Mouse (Mus musculus): Measurements from ENCODE around the gene Anp32e. TPM values are rescaled to one million over a fixed set of nuclear protein-coding genes. Genes with fewer than 3 reads are reported as not detected.

Gene Anp32e
- polyA plus RNA-seq, 1 experiment: 89.1 TPM

DNA sequence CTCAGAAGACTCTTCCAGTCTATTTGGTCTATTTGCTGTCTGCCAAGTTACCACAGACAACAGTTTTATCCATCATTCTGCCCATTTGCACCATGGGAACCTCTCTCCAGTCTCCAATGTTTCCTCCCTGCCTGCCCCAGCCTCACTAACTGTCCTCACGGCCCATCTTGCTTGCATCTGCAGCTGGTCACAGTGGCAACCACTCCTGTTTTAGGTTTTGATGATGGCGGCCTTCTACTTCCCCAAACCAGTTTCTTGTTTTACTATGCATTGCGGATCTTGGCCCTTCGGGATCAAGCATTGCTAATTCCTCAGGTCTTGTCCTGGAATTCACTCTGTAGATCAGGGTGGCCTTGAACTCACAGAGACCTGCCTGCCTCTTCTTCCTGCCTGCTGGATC is 53.1 kb downstream of the Anp32e start:
- peaks cover 20% of the 10 kb centered on the region for H3K4me1 ChIP-seq (replicated peaks; ENCODE audit: control insufficient read depth, insufficient read depth, low read length)
- no peak overlapping the region for H3K4me3 ChIP-seq (ENCODE audit: control insufficient read depth, insufficient read depth, low read length)
- no peak for DNase-seq
- WGBS: 80% methylated on average over 4 of the region's 4 CpGs
- no peak overlapping the region for H3K27ac ChIP-seq (ENCODE audit: control insufficient read depth, insufficient read depth, low read length)
- no peaks in the 10 kb centered on the region for H3K27me3 ChIP-seq (ENCODE audit: control insufficient read depth, insufficient read depth, low read length)
- TF ChIP-seq POLR2A (IDR thresholded peaks at IDR 0.05; ENCODE audit: control insufficient read depth, extremely low read depth, insufficient read depth, low read length, poor library complexity) (no peak), CTCF (IDR thresholded peaks at IDR 0.05; ENCODE audit: borderline replicate concordance, control insufficient read depth, extremely low read depth, insufficient read depth, low read length, poor library complexity) (no peak)
- H3K36me3 ChIP-seq (ENCODE audit: control insufficient read depth, insufficient read depth, low read length): no peaks in the 10 kb centered on the region

DNA sequence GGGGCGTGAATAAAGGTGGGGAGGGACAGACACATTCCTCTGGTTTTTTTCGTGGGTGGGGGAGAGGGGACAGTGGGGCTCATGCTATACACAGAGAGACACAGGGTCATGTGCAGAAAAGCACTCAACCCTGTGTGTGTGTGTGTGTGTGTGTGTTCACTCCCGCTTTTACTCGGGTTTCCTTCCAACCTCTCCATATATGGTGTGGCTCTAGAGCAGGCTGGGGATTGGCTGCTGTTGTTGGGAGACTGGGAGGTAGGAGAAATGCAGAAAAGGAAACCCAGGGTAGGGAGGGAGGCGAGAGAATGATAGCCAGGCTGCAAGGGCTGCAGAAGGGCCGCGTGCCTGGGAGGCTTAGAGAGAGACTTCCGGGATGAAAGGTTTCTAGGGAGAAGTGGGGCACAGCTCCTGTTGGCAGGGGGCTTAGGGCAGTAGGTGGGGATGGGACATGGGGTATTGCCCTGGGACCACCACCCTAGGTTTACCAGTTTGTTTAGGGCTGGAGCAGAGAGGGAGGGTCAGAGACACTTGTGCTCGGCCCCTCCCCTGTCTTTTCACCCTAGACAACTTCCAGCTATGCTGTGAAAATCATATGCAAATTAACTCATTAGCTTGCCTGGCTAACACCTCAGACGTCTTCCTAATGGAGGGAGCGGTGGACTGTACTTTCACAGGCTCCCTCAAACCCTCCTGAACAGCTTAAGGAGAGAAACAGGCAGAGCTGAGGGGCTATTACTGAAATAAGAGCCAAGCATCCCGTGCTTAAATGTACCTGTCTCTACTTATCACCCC is 56.4 kb downstream of the Anp32e start:
- no peak overlapping the region for H3K4me3 ChIP-seq (ENCODE audit: control insufficient read depth, insufficient read depth, low read length)
- H3K27me3 ChIP-seq (ENCODE audit: control insufficient read depth, insufficient read depth, low read length): no peaks in the 10 kb centered on the region
- peaks cover 26% of the 10 kb centered on the region for H3K4me1 ChIP-seq (replicated peaks; ENCODE audit: control insufficient read depth, insufficient read depth, low read length)
- WGBS: 45% methylated on average over 12 of the region's 12 CpGs
- peak overlapping the region; percentile 31; the same call in 1 of the 2 replicates for H3K27ac ChIP-seq (ENCODE audit: control insufficient read depth, insufficient read depth, low read length)
- no peak for DNase-seq
- peaks cover 5% of the 10 kb centered on the region; the same call in 1 of the 2 replicates for H3K36me3 ChIP-seq (ENCODE audit: control insufficient read depth, insufficient read depth, low read length)
- no peak for TF ChIP-seq POLR2A (IDR thresholded peaks at IDR 0.05; ENCODE audit: control insufficient read depth, extremely low read depth, insufficient read depth, low read length, poor library complexity)
- TF ChIP-seq CTCF (IDR thresholded peaks at IDR 0.05; ENCODE audit: borderline replicate concordance, control insufficient read depth, extremely low read depth, insufficient read depth, low read length, poor library complexity): no peak

DNA sequence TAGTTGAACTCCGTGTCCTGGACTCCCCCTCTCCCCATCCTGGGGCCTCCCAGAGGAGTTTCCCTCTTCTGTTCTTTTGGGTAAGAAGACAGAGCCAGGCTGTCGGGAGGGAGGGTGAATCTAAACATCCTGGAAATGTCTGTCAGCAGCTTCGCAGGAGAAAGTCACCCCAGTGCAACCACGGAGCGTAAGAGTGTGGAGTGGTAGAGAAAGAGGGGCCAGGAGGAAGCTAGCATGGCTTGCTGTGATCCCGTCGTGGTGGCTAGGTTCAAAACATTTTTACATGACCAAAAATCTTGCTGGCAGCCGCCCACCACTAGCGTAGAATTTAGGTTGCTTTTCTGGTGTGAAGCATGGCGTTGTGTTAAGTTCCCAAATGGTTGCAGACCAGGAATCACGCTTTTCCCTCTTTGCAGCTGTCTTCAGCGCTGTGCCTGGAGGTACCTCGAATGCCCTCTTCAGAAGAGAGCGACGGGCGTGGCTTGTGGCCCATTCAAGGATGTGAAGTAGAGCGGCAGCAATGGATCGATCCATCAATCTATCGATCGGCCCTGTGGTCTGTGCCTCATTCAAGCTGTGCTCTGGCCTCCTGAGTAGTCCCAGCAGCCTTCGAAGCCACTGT is 57.1 kb downstream of the Anp32e start:
- H3K4me1 ChIP-seq (replicated peaks; ENCODE audit: control insufficient read depth, insufficient read depth, low read length): peaks cover 26% of the 10 kb centered on the region
- peak overlapping the region; percentile 31; the same call in 1 of the 2 replicates for H3K27ac ChIP-seq (ENCODE audit: control insufficient read depth, insufficient read depth, low read length)
- TF ChIP-seq CTCF (IDR thresholded peaks at IDR 0.05; ENCODE audit: borderline replicate concordance, control insufficient read depth, extremely low read depth, insufficient read depth, low read length, poor library complexity) (no peak), POLR2A (IDR thresholded peaks at IDR 0.05; ENCODE audit: control insufficient read depth, extremely low read depth, insufficient read depth, low read length, poor library complexity) (no peak)
- peaks cover 5% of the 10 kb centered on the region; the same call in 1 of the 2 replicates for H3K36me3 ChIP-seq (ENCODE audit: control insufficient read depth, insufficient read depth, low read length)
- 51% methylated on average over 21 of the region's 21 CpGs for WGBS
- no peaks in the 10 kb centered on the region for H3K27me3 ChIP-seq (ENCODE audit: control insufficient read depth, insufficient read depth, low read length)
- H3K4me3 ChIP-seq (ENCODE audit: control insufficient read depth, insufficient read depth, low read length): 0 out of 2 replicates have a peak overlapping the region, but pooled peaks have one; percentile 3
- no peak for DNase-seq

DNA sequence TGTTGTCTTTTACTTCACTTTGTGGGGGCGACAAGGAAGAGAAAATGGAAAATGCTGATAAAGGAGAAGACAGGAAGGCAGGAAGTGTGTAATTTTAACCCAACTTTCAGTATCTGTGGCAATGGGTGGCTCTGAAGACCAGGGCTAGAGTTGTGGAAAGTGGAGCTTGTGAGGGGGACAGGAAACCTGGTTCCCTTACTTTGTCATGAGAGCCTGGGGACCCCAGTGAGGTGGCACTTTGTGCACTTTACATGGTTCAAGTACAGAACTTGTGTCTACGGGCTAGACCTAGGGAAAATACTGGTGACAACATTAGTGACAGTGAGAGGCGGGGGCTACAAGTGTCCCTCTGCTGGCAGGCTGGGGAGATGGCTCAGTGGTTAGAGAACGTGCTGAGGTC is 57.9 kb downstream of the Anp32e start:
- TF ChIP-seq CTCF (IDR thresholded peaks at IDR 0.05; ENCODE audit: borderline replicate concordance, control insufficient read depth, extremely low read depth, insufficient read depth, low read length, poor library complexity): no peak
- no peak for TF ChIP-seq POLR2A (IDR thresholded peaks at IDR 0.05; ENCODE audit: control insufficient read depth, extremely low read depth, insufficient read depth, low read length, poor library complexity)
- Histone ChIP-seq H3K4me3 (ENCODE audit: control insufficient read depth, insufficient read depth, low read length) (no peak overlapping the region), H3K36me3 (ENCODE audit: control insufficient read depth, insufficient read depth, low read length) (peaks cover 5% of the 10 kb centered on the region; the same call in 1 of the 2 replicates), H3K27ac (ENCODE audit: control insufficient read depth, insufficient read depth, low read length) (no peak overlapping the region), H3K27me3 (ENCODE audit: control insufficient read depth, insufficient read depth, low read length) (no peaks in the 10 kb centered on the region), H3K4me1 (replicated peaks; ENCODE audit: control insufficient read depth, insufficient read depth, low read length) (peaks cover 26% of the 10 kb centered on the region)
- 70% methylated on average over 4 of the region's 4 CpGs for WGBS
- no peak for DNase-seq

DNA sequence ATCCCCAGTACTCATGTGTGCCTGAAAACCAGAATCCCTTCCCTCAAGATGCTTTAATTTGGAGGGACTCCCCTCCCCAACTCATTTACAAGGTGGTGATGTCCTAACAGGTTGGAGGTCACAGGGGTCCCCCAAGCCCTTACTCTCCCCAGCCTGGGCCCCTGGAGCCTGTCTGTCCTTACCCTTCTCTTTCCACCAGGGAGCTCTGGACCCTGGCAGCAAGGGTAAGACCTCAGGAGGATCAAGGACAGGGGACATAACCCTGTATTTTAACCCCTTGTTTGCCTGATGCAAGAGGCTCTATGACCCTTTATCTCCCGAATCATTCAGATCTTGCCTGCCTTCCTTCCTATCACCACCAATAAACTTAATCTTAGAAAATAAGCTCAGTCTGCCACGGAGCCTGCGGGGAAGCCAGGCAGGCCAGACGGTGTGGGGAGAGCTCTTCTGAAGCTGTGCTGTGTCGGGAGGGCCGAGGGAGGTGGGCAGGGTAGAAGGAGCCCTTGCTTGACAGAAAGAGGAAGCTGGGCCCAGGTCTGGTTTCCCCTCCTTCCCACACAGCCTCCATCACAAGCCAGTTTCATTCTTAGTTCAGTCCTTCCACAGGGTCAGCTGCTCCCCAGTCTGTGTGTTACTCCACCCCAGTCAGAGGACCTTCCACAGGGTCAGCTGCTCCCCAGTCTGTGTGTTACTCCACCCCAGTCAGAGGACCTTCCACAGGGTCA is 58.5 kb downstream of the Anp32e start:
- peaks cover 26% of the 10 kb centered on the region for H3K4me1 ChIP-seq (replicated peaks; ENCODE audit: control insufficient read depth, insufficient read depth, low read length)
- no peak for DNase-seq
- WGBS: 23% methylated on average over 6 of the region's 6 CpGs

DNA sequence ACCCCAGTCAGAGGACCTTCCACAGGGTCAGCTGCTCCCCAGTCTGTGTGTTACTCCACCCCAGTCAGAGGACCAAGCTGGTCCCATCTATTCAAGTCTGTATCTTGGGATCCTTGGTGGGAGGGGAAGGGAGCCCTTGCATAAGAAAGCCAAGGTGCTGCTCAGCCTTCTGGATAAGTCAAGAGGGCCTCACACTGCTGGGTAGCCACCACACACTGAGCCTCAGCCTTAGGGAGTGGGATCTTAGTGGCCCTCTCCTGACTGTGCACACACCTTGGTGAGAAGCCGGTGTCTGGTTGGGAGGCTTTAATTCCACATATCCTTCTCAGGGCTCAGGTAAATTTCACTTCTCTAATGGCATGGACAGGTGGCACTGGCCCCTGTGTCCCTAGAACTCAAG is 59.1 kb downstream of the Anp32e start:
- Histone ChIP-seq H3K27ac (ENCODE audit: control insufficient read depth, insufficient read depth, low read length) (no peak overlapping the region), H3K4me3 (ENCODE audit: control insufficient read depth, insufficient read depth, low read length) (no peak overlapping the region), H3K36me3 (ENCODE audit: control insufficient read depth, insufficient read depth, low read length) (peaks cover 5% of the 10 kb centered on the region; the same call in 1 of the 2 replicates), H3K4me1 (replicated peaks; ENCODE audit: control insufficient read depth, insufficient read depth, low read length) (peaks cover 26% of the 10 kb centered on the region), H3K27me3 (ENCODE audit: control insufficient read depth, insufficient read depth, low read length) (no peaks in the 10 kb centered on the region)
- TF ChIP-seq CTCF (IDR thresholded peaks at IDR 0.05; ENCODE audit: borderline replicate concordance, control insufficient read depth, extremely low read depth, insufficient read depth, low read length, poor library complexity) (no peak), POLR2A (IDR thresholded peaks at IDR 0.05; ENCODE audit: control insufficient read depth, extremely low read depth, insufficient read depth, low read length, poor library complexity) (no peak)
- WGBS: 88% methylated on average over 1 of the region's 1 CpGs
- DNase-seq: no peak

More for the DNA sequence above, 58.5 kb downstream of the Anp32e start:
- Histone ChIP-seq H3K27me3 (ENCODE audit: control insufficient read depth, insufficient read depth, low read length) (no peaks in the 10 kb centered on the region), H3K36me3 (ENCODE audit: control insufficient read depth, insufficient read depth, low read length) (peaks cover 5% of the 10 kb centered on the region; the same call in 1 of the 2 replicates), H3K27ac (ENCODE audit: control insufficient read depth, insufficient read depth, low read length) (no peak overlapping the region), H3K4me3 (ENCODE audit: control insufficient read depth, insufficient read depth, low read length) (no peak overlapping the region)
- TF ChIP-seq POLR2A (IDR thresholded peaks at IDR 0.05; ENCODE audit: control insufficient read depth, extremely low read depth, insufficient read depth, low read length, poor library complexity) (no peak), CTCF (IDR thresholded peaks at IDR 0.05; ENCODE audit: borderline replicate concordance, control insufficient read depth, extremely low read depth, insufficient read depth, low read length, poor library complexity) (no peak)

Data from thymus, adult 2 months (tissue).